Mouse (Mus musculus): Measurements from ENCODE around the gene Cmtm2b. TPM values are rescaled to one million over a fixed set of nuclear protein-coding genes. Genes with fewer than 3 reads are reported as not detected.
"Not testable (repeated sequence)": the region's sequence is repeated elsewhere in the genome, so short reads cannot be mapped to it uniquely, and the experiment has no call there.

Gene Cmtm2b
- not detected for total RNA-seq (2021)
- long read RNA-seq: 0 reads

- not testable (repeated sequence) for DNase-seq (ENCODE audit: low spot score in 2 of 2)
Measured at GRCm38 (mm10) chr8:104321930-104322329, at the start of gene Cmtm2b. TSS of gene Cmtm2b (plus strand) at chr8:104322230.

- not testable (repeated sequence) for DNase-seq (ENCODE audit: low spot score in 2 of 2)
Measured at GRCm38 (mm10) chr8:104293081-104293480, 28.9 kb upstream of the Cmtm2b start, which contains the start of gene Cmtm2a. TSS of gene Cmtm2a (minus strand) at chr8:104293181.

- no peak for DNase-seq (ENCODE audit: low spot score in 2 of 2)
Measured at GRCm38 (mm10) chr8:104294396-104294795, 27.6 kb upstream of the Cmtm2b start.

GRCm38 (mm10) chr8:104301577-104301976, 20.5 kb upstream of the Cmtm2b start:
- peak in 1 of 2 experiments; percentile 21 for DNase-seq (ENCODE audit: low spot score in 2 of 2)

- DNase-seq (ENCODE audit: low spot score in 2 of 2): not testable (repeated sequence)
Measured at GRCm38 (mm10) chr8:104302536-104302935, 19.5 kb upstream of the Cmtm2b start.

- no peak for DNase-seq (ENCODE audit: low spot score in 2 of 2)
Measured at GRCm38 (mm10) chr8:104304962-104305361, 17.1 kb upstream of the Cmtm2b start.

- DNase-seq (ENCODE audit: low spot score in 2 of 2): not testable (repeated sequence)
Measured at GRCm38 (mm10) chr8:104308341-104308740, 13.7 kb upstream of the Cmtm2b start.

GRCm38 (mm10) chr8:104309441-104310155, 12.4 kb upstream of the Cmtm2b start, which contains the start of the genes Gm45711 and Cmtm1:
TSS of gene Gm45711 (minus strand) at chr8:104310081.
TSS of gene Cmtm1 (minus strand) at chr8:104310145.
- peak in 1 of 2 experiments; percentile 20 for DNase-seq (ENCODE audit: low spot score in 2 of 2)

- not testable (repeated sequence) for DNase-seq (ENCODE audit: low spot score in 2 of 2)
Measured at GRCm38 (mm10) chr8:104312023-104312422, 10.0 kb upstream of the Cmtm2b start.

GRCm38 (mm10) chr8:104313311-104313710, 8.7 kb upstream of the Cmtm2b start:
- no peak for DNase-seq (ENCODE audit: low spot score in 2 of 2)

- not testable (repeated sequence) for DNase-seq (ENCODE audit: low spot score in 2 of 2)
Measured at GRCm38 (mm10) chr8:104321267-104321666, 763 bp upstream of the Cmtm2b start, which contains the start of gene Gm11020. TSS of gene Gm11020 (plus strand) at chr8:104321567.

GRCm38 (mm10) chr8:104332665-104333631, 10.9 kb downstream of the Cmtm2b start:
- no peak for DNase-seq (ENCODE audit: low spot score in 2 of 2)

GRCm38 (mm10) chr8:104333786-104334185, 11.8 kb downstream of the Cmtm2b start:
- no peak for DNase-seq (ENCODE audit: low spot score in 2 of 2)

- DNase-seq (ENCODE audit: low spot score in 2 of 2): no peak
Measured at GRCm38 (mm10) chr8:104334196-104334595, 12.2 kb downstream of the Cmtm2b start.

GRCm38 (mm10) chr8:104336806-104337205, 14.8 kb downstream of the Cmtm2b start:
- DNase-seq (ENCODE audit: low spot score in 2 of 2): no peak

GRCm38 (mm10) chr8:104337890-104338289, 15.9 kb downstream of the Cmtm2b start:
- DNase-seq (ENCODE audit: low spot score in 2 of 2): no peak

- DNase-seq (ENCODE audit: low spot score in 2 of 2): peak in 1 of 2 experiments; percentile 19
Measured at GRCm38 (mm10) chr8:104339229-104339982, 17.4 kb downstream of the Cmtm2b start, which contains the start of gene Cmtm3. TSS of gene Cmtm3 (plus strand) at chr8:104339410.

- no peak for DNase-seq (ENCODE audit: low spot score in 2 of 2)
Measured at GRCm38 (mm10) chr8:104339983-104340232, 17.9 kb downstream of the Cmtm2b start.

- DNase-seq (ENCODE audit: low spot score in 2 of 2): peak; percentile 42 to 59
Measured at GRCm38 (mm10) chr8:104340233-104341105, 18.4 kb downstream of the Cmtm2b start.

- DNase-seq (ENCODE audit: low spot score in 2 of 2): peak in 1 of 2 experiments; percentile 21
Measured at GRCm38 (mm10) chr8:104341106-104341561, 19.1 kb downstream of the Cmtm2b start.
